Mouse (Mus musculus) layer of hippocampus, adult 18-20 months (tissue): ENCODE measurements around the gene Dhodh. TPM values are rescaled to one million over a fixed set of nuclear protein-coding genes. Genes with fewer than 3 reads are reported as not detected.

Experiments used
- DNase-seq, 2 experiments: peaks; one replicate each; pipeline ENCODE4 v3.0.0; 2022; ENCODE audit warnings: low spot score in 2 of 2
- long read RNA-seq: library from polyadenylated mRNA; stranded (forward); transcript quantifications from one replicate; pipeline ENCODE4 v2.0.0, GENCODE M21; 2021
- total RNA-seq, 2 experiments: library from RNA; stranded (reverse); gene quantifications; 2 replicates each; pipeline ENCODE4 v1.2.3; 2021

The Dhodh gene
- 10 to 100 TPM; 22.7 to 26.4 TPM for total RNA-seq
- long read RNA-seq, transcript Dhodh-201 (9 exons, 2,039 nt): major isoform, 22 of 27 reads
- long read RNA-seq, partial matches to known transcripts: 1 of 27 reads
- long read RNA-seq, other reads (novel, unspliced or antisense): 4 of 27 reads

DNA sequence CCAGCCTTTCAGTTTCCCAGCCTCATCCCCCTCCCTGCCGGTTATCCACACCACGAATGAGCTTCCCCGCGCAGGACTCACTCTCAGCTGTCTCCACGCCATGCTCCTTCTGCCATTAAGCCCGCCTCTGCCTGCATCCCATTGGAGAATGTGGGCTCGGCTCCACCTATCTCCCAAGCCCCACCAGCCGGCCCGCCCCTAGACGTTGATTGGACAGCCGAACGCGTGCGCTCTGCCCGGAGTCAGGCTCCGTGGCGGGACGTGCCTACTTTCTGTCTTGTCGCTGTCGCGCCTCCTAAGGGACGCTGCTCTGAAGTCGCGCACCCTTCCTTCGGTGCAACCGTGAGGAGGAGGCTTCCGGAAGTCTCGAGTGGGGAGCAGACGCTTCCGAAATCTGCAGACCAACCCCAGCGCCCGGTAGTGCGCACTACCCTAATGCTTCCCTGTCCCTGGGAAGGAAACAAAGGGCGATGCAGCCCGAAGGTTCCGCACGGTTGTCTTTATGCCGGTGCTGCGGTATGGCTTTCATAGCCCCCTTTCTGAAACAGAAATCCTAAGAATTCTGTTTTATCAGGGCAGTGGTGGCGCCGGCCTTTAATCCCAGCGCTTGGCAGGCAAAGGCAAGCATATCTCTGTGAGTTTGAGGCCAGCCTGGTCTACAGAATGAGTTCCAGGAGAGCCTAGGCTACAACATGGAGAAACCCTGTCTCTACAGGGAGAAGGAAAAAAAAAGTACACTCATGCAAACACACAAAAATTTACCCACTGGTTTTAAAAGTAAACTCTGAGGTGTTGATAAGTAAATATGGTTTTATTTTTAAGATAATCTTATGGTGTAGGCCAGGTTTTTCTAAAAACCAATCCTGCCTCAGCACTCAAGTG is at the start of gene Dhodh:
Gene Dhodh, minus strand, starts transcription at position 403 of the 882 bp plus-strand sequence.
- peak; percentile 97 for DNase-seq

DNA sequence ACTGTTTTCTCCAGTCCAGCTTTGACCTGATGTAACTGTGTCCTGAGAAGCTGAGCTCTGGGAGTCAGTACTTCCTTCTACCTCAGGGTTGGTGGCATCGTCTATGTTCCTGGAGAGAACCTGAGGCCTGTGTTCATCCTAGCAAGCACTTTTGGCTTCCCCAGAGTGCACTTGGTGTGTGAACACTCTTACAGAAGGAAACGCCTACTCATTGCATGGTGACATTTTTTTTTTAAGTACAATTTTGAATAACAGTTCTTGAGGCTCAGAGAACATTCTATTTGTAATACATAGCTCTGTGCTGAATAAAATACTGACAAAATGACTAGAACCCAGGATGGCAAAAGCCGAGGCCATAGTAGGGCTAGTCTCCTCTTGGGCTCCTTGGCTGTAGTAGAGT is 48.4 kb upstream of the Dhodh start:
- DNase-seq: peak in 1 of 2 experiments; percentile 74

DNA sequence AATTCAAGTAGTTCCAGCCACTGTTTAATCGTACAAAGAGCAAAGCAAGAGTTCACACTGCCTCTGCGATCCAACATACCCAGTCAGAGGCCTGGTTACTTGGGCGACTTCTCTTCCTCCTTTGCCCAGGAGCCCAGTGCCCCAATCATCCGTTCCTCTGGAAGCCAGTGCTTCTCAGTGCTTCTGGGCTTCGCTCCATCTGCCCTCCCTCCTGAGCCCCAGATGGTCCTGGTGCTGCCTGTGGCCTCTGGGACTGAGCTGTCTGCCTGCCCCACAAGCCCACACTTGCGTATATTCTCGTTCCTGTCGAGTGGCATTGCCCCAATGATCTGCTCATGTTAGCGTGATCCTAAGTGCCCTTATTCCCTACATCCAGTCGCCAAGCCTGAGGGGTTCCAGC is 42.3 kb upstream of the Dhodh start:
- DNase-seq: no peak

DNA sequence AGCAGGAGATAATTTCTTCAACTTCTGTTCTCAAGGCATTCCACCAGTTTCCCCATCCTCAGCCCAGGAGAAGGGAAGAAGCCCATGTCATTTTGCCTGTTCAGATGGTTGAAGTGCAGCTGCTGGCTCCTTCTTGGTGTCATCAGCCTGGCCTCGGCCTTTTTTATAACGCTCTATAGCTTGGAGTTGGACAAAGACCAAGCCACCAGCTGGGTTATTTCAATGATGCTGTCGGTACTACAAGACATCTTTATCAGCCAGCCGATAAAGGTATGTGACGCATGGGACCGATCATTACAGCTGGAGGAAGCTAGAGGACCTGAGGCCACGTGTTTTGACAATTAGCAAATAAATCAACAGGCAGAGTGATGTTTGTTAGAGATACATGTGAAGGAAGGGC is 40.0 kb upstream of the Dhodh start:
- DNase-seq: no peak

DNA sequence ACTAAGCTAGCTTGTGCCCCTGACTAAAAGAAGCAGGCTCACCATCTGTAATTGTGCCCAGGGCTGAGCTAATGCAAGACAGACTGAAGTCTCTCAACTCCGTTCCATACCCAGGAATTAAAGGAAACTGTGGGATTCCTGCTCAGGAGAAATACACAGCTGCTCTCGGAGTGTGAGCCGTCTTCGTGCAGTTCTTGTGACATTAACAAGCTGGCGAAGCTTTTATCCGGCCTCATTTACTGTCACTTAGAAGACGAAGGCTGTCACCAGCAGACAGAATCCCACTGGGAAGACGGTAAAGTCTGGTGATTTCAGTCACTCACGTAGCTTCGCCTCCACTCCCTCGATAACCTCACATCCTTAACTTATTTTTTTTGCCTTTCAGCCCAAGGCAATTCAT is 38.9 kb upstream of the Dhodh start:
- peak; percentile 31 to 52 for DNase-seq

DNA sequence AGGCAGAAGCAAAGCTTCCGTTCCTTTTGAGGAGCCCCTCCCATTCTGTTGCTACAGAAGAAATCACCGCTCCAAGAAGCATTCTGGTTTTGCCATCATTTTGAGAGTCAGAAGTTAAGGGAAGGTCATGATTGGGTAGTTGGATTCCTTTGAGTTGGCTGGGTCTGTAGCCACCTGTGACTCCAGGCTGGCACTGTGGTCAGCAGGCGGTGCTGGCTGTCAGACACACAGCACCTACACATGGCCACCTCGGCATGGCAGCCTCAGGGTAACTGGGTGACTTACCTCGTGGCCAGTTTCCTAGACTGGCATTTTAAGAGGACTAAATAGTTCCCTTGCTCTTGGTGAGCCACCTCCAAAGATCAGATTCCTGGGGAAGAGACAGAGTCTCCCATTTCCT is 32.8 kb upstream of the Dhodh start:
- no peak for DNase-seq

DNA sequence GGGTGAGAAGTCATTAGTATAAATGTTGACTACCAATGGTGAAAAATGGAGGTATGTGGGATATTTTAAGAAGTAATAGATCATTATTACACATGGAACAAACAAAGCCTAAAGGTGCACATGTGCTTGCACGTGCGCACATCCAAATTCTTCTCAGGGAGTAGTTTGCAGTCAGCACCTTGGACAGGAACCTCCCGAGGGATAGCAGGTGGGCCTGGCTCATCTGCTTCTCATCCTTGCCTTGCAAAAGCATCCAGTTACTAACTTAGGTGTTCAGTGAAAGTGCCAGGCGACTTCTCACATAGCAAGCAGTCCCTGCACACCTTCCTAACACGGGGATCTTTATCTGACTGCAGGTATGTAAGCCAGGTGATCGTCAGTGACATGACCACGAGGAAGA is 31.9 kb upstream of the Dhodh start:
- no peak for DNase-seq

DNA sequence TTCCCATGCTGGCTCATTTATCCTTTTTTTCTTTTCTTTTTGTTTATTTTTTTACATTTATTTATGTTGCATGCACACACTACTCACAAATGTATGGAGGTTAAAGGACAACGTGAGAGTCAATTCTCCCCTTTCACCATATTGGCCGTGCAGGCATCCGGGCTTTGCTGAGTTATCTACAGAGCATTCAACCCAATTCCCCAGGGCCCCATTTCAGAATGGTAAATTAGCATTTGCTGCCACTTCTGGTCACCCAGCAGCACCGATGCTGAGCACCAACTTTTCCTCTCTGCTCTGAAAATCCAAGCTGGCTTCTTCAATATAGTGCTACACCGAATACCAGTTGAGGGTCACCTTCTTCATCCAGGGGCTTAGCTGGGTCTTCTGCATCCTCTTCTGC is 30.4 kb upstream of the Dhodh start:
- DNase-seq: no peak

DNA sequence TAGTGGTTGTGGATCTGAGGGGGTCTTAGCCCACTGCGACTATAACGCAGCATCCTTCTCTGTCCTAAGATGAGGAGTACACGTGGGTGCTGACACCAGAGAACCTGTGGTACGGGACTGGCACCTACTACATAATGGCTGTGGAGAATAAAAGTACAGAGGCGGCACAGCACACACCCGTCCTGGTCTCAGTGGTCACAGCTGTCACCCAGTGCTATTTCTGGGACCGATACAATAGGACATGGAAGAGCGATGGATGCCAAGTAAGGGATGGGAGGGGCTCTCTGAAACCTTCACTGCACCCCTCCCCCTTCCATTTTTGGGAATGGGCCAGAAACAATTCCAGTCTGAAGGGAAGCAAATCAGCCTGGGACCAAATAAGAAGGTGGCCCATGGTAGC is 26.7 kb upstream of the Dhodh start:
- no peak for DNase-seq

DNA sequence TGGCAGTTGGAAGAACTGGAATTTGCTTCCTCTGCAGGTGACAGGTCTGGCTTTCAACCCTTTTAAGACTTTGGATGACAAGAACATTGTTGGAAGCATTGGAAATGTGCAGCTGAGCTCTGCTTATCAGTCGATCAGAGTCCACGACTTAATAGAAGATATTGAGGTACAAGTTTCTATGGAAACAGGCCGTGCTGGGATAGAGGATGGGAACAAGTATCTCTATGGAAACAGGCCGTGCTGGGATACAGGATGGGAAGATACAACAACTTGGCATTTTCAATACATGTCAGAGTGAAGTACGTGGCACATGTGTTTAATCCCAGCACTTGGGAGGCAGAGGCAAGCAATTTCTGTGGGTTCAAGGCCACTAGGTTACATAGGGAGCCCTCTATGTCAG is 24.0 kb upstream of the Dhodh start:
- peak; percentile 28 to 67 for DNase-seq

DNA sequence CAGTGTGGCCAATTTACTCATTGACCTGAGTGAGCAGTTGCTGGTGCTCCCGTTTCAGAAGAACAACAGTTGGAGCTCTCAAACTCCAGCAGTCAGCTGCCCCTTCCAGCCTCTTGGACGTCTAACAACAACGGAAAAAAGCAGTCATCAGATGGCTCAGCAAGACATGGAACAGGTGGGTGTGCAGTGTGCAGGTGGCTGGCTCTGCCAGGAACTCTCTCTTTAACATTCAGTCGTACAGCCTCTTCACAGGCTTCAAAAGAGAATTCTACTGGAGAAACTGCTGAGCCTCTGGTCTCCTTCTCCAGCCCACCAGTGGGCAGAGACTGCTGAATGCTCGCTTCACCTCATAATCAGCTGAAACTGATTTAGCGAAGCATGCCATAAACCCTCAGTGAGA is 20.2 kb upstream of the Dhodh start:
- peak; percentile 22 to 44 for DNase-seq

DNA sequence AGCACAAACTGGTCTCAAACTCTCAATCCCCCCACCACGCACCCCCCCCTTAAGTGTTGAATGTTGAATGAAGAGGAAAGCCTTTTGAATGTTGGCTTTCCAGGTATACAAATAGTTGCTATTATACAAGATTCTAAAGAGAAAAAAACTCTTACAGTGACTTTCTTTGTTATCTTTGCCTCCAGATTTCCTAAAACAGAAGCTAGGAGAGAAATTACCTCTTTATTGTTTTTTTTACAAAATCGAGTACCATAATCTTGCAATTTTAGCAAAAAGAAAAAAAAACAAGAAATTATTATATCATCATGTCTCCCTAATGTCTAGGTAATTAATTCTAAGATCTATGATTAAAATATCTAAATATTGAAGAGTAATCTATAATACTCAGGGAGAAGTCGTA is 7.1 kb upstream of the Dhodh start:
- no peak for DNase-seq

DNA sequence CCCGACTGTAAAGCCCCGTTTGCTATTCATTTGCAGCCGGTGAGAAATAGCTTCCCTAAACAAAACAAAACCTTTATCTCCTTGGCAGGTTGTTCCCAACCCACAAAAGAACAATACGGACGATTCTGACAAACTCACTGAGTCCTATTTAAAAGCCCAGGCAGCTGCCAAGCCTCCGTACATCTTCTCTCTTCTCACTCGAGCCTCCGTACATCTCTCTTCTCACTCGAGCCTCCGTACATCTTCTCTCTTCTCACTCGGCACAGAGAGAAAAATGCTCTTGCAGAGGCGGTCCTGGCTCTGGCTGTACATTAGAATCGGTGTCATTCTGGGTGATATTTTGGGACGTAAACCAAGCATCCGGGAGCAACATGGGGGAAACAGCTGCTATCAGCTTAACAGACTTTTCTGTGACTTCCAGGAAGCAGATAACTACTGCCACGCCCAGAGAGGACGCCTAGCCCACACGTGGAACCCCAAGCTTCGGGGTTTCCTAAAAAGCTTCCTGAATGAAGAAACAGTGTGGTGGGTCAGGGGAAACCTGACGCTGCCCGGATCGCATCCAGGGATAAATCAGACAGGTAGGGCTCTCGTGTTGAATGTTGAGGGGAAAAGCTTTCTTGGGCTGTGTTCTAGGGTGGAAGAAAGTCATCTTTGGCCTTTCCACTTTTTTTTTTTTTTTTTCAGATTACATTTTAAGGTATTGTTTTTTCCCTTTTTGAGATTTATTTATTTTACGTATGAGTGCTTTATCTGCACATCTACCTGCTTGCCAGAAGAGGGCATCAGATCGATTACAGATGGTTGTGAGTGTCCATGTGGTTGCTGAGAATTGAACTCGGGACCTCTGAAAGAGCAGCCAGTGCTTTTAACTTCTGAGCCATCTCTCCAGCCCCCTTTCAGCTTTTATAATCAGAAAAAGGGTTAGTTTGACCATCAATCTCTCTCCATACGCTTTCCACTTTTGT is 6.1 kb upstream of the Dhodh start, which contains the start of gene Pkd1l3:
Gene Pkd1l3, plus strand, starts transcription at position 275 of the 968 bp plus-strand sequence.
- peak in 1 of 2 experiments; percentile 30 for DNase-seq

DNA sequence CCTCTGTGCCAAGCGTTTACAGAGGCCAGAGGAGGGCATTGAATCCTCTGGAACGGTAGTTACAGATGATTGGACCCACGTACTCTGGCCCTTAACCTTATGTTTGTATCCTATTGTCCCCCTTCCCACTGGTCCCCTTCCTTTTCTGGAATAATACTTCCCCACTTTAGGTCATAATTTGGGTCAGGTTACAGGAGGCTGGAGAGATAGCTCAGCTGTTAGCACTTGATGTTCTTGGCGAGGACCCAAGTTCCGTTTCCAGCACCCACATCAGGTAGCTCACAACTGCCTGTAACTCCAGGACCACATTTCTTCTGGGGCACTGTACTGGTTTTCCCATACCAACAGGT is 655 bp upstream of the Dhodh start:
- DNase-seq: no peak

DNA sequence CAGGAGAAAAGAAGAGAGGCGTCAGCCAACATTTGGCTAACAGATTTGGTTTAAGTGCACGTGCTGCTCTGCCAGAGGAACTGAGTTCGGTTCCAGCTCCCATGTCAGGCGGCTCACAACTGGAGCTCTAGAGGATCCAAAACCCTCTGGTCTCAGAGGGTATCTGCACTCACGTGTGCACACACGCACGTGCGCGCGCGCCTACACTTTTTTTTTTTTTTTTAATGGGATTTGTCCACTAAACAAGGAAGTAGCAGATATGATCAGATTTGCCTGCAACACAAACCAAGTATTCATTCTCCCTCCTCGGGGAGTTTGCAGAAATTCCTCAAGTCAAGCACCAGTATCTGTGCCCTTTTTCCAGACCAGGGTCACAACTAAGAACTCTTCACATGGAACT is 823 bp downstream of the Dhodh start:
- DNase-seq: no peak

DNA sequence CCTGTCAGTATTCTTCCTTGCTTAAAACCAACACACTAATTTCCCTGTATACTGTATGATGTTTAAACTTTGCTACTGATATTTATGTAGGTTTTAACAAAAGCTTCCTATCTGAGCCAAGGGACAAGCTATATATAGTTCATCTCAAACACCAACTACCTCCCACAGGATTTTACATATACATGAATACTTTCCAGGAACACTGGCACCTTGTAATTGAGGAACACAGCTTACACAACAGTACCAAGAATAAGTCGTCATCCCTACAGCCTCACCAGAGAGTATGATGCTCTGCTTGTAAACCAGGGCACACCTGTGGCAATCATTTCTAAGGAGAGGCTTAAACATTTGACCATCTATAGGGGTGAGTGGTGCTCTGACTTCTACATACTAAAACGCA is 1.7 kb downstream of the Dhodh start:
- DNase-seq: no peak

DNA sequence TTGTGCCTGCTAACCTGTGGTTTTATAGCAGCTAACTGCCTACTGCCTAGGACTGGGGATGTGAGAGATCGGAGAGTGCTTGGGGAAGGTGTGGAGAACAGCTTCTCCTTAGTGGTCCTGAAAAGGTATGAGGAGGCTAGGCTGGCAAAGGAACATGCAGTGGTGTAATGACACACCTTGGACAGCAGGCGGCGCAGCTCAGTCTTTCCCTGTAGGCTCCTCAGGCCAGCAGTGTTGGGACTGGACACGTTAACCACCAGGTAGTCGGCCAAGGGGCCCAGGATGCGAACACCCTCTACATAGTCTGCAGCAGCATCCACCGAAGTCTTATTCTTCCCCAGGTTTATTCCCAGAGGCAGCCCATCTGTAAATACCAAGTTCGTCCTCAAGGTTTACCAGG is 12.6 kb downstream of the Dhodh start:
- DNase-seq: peak in 1 of 2 experiments; percentile 47

DNA sequence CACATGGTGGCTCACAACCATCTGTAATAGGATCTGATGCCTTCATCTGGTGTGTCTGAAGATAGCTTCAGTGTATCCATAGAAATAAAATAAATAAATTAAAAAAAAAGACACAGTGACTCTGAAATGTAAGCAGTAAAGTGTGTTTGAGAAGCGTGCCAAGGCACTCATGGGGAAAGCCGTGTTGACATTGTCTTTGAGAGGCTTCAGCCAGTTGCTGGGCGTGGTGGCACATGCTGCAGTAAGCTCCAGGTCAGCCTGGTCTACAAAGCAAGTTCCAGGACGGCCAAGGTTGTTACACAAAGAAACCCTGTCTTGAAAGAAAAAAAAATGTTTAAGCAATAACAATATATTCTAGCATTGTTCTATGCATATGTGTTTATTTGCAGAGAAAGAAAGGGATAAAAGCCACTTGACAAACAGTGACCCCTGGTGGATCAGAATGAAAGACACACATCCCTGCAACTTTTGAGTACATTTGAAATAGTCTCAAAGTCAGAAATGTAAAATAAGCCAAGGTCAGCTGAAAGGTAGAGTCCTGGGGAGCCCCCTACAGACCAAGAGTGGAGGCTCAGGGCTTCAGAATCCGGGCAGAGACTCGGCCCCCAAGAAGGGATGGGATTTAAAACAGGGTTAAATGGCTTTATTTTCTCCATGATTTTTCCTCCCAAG is 15.2 kb downstream of the Dhodh start:
- DNase-seq: peak in 1 of 2 experiments; percentile 19

DNA sequence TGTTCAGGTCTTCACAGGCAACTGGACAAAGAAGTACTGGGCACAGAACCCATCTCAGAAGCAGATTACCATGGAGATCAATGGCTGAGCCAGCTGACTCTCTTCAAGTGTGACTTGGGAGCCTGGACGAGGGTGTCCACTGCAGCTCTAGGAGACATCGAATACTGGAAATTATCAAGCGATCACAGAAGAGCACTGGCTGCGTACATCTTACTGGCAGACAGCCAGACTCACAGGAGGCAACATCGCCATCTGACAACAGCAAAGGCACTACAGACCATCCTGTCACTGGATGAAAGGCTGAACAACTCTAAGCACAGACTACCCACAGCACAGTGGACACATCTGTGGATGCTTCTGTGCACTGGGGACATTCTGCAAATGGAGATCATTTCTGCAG is 16.3 kb downstream of the Dhodh start:
- DNase-seq: no peak

DNA sequence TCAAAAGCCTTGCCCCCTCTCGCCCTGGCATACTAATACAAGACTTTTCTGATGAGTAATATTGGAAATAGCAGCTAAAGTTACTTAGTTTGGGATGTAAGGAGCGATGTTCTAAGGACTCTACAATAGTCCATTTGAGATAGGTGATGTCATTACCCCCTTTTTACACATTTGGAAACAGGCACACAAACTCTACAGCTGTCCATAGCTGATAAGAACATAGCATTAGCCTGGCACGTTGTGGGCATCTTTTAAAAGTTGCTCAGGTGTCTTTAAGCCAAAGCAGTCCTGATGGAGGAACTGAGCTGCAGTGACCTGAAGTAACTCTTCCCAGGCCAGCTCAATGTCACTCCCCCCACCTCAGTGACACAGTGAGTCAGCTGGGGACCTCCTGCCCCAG is 17.1 kb downstream of the Dhodh start:
- DNase-seq: no peak

DNA sequence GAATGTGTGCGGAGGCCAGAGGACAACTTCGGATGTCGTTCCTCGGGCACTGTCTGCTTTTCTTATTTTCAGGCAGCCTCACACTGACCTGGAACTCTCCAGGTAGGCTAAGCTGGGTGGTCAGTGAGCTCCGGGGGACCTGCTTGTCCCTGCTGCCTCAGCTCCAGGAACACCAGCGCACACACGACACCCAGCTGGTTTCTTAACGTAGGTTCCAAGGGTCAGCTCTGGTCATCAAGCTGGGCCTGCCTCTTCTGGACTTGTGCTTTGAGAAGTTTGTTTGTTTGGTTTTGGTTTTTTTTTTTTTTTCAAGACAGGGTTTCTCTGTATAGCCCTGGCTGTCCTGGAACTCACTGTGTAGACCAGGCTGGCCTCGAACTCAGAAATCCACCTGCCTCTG is 17.6 kb downstream of the Dhodh start:
- DNase-seq: no peak
